Mouse (Mus musculus): ENCODE results near the gene Ass1. TPM values are rescaled to one million over a fixed set of nuclear protein-coding genes. Genes with fewer than 3 reads are reported as not detected.
"Not testable (repeated sequence)": the region's sequence is repeated elsewhere in the genome, so short reads cannot be mapped to it uniquely, and the experiment has no call there.

Ass1 gene
- total RNA-seq, 2 experiments from 2014 or later: 33.8 to 40.5 TPM

- DNase-seq (ENCODE audit: low spot score in 2 of 2): no peak
These were observed 54.6 kb downstream of the Ass1 start for GRCm38 (mm10) chr2:31524641-31525040.

DNA sequence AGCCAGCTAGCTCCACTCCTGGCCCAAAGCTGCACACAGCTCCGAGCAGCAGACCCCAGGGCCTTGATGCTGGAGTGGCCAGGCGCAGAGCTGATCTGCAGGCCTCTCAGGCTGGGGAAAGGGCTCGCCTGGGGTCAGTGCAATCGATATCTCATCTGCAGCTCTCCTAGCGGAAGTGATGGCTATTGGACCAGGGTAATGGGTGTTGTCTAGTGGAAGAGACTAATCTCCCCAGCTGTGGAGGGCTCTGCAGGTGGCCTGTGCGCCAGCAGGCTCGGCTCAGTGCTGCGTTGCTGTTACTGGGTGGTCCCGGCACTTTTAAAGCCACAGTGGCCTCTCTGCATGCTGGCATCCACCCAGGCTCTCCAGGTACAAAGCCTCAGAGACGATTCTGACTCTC is 55.8 kb downstream of the Ass1 start:
- no peak for DNase-seq (ENCODE audit: low spot score in 2 of 2)

DNA sequence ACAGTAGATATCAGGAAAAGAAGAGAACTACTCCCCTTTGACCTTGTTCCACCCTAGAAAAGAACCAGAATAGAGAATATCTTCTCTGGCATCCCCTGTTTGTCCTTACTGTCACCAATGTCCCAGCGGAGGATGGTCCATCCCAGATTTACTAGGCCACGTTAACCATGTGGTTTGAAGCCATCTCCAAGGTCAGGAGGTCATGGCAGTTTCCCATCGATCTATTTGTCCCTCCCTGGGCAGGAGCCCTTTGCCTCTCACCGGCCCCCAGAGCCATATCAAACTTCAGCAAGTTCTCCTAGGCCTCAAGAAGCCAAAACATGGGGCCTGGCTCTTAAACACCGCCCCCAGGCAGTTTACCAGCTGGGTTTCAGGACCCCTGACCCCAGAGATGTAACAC is 60.2 kb downstream of the Ass1 start:
- no peak for DNase-seq (ENCODE audit: low spot score in 2 of 2)

DNA sequence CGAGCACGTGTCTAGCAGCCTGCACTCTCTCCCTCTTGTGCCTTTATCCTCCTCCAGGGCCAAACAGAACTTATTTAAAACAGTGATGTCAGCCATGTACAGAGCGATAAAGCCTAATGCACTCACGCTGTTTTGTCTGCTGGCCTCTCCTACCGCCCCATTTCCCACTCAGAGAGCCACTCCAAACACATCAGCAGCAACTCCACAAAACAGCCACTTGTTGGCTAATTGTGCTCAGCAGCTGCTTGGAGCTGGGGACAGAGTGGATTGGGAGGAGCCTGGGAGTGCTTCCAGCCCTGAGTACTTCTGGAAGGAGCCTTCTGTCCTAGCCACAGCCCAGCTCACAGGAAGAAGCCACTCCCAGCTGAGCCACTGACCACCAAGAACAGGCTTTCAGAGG is 67.0 kb downstream of the Ass1 start:
- DNase-seq (ENCODE audit: low spot score in 2 of 2): no peak

- no peak for DNase-seq (ENCODE audit: low spot score in 2 of 2)
These were observed 68.7 kb downstream of the Ass1 start for GRCm38 (mm10) chr2:31538745-31539144.

- no peak for DNase-seq (ENCODE audit: low spot score in 2 of 2)
These were observed 71.6 kb downstream of the Ass1 start for GRCm38 (mm10) chr2:31541581-31541980.

DNA sequence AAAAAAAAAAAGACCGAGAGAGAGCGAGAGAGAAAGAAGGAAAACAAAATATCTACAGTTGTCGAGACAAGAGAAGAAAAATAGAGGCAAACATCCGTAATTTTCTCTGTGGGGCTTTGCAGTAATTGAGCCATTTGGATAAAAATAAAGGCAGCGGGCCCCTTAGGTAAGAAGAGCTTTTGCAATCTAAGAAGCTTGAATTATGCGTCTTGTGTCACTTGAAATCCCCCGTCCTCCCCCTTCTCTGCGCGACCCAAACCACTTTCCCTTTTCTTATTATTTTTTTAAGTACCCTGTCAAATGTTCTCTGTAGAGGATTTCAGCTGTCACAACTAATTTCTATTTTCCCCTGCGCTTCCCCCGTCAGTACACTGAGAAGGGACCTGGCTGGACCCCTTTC is 77.7 kb downstream of the Ass1 start:
- no peak for DNase-seq (ENCODE audit: low spot score in 2 of 2)

GRCm38 (mm10) chr2:31550503-31550902 is 80.5 kb downstream of the Ass1 start:
- no peak for DNase-seq (ENCODE audit: low spot score in 2 of 2)

DNA sequence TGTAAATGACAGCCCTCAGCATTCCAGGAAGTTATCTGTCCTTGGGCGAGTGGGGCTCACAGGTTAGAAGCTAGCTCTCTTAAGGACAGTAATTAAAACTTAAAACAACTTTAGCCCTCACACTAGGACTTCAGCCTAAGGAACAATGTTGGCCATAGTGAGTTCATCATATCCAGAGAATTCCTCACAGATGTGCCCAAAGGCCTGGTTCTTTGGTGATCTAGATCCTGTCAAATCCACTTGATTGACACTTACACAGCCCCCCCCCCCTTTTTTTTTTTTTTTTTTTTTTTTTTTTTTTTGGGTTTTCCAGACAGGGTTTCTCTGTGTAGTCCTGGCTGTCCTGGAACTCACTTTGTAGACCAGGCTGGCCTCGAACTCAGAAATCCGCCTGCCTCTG is 81.3 kb downstream of the Ass1 start:
- DNase-seq (ENCODE audit: low spot score in 2 of 2): not testable (repeated sequence)

GRCm38 (mm10) chr2:31551971-31552370 is 82.0 kb downstream of the Ass1 start:
- DNase-seq (ENCODE audit: low spot score in 2 of 2): no peak

DNA sequence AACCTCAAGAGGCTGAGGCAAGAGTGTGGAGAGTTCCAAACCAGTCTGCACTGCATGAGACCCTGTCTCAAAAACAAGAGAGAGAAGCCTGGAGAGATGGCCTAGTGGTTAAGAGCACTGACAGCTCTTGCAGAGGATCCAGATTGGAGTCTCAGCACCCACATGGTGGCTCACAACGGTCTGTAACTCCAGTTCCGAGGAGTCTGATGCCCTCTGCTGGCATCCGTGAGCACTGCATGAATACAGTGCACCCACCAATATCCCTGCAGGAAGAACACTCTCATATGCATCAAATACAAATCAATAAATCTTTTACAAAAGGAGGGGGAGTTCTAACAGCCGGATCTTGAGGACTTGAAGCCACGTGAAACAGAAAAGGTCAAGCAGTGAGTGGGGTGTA is 84.6 kb downstream of the Ass1 start:
- DNase-seq (ENCODE audit: low spot score in 2 of 2): no peak

Other genes with a start within 250 kb of the Ass1 start
- gene Ncs1, start 224.4 kb upstream of the Ass1 start, total RNA-seq (2021): 100 to 1,000 TPM; 298 to 317 TPM
- gene Hmcn2, start 155.8 kb upstream of the Ass1 start, total RNA-seq (2021): under 1 TPM; 0.05 to 0.33 TPM
- 10 to 100 TPM; 34.3 to 39.1 TPM for gene Fubp3, start 102.4 kb downstream of the Ass1 start, total RNA-seq (2021)
- gene Prdm12, start 169.8 kb downstream of the Ass1 start, total RNA-seq (2021): under 1 TPM; 0.30 to 0.37 TPM
- 10 to 100 TPM; 21.8 to 22.3 TPM for gene Exosc2, start 200.5 kb downstream of the Ass1 start, total RNA-seq (2021)
- gene Abl1, start 218.2 kb downstream of the Ass1 start, total RNA-seq (2021): 10 to 100 TPM; 42.5 to 46.0 TPM